Mouse (Mus musculus): ENCODE data around the gene Amt. TPM values are rescaled to one million over a fixed set of nuclear protein-coding genes. Genes with fewer than 3 reads are reported as not detected.
"Not testable (repeated sequence)": the region's sequence is repeated elsewhere in the genome, so short reads cannot be mapped to it uniquely, and the experiment has no call there.

Amt gene
- total RNA-seq, 2 experiments from 2014 or later = 0.82 to 2.4 TPM

DNA sequence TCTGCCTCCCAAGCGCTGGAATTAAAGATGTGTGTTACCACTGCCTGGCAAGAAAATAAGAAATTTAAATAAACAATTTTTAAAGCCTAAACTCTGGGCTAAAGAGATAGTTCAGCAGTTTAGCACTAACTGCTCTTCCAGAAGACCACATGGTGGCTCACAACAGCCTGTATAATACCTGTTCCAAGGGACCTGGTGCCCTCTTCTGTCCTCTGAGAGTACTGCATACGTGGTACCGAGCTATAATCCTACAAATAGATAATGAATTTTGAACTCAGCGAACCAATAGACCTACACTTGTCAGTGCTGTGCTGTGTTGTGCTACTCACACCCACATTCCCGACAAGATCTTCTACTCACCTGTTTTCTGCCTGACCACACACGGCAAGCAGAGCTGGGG is 12.2 kb upstream of the Amt start:
- DNase-seq = peak; percentile 77

DNA sequence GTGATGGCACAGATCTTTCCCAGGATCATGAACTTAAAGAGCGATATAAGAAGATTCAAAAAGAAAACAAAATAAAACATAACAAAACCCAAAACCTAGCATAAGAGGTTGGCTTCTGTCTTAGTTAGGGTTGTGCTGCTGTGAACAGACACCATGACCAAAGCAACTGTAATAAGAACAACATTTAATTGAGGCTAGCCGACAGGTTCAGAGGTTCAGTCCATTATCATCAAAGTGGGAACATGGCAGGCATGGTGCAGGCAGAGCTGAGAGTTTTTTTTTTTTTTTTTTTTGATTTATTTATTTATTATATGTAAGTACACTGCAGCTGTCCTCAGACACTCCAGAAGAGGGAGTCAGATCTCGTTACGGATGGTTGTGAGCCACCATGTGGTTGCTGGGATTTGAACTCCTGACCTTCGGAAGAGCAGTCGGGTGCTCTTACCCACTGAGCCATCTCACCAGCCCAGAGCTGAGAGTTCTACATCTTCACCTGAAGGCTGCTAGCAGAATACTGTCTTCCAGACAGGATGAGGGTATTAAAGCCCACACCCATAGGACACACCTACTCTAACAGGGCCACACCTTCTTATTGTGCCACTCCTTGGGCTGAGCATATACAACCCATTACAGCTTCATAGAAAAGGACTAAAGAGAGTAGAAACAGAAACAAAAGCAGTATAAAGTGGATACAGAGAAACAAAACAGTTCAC is 9.0 kb upstream of the Amt start:
- DNase-seq = not testable (repeated sequence)

- DNase-seq = no peak
These were observed 7.3 kb upstream of the Amt start for GRCm38 (mm10) chr9:108289347-108289746.

DNA sequence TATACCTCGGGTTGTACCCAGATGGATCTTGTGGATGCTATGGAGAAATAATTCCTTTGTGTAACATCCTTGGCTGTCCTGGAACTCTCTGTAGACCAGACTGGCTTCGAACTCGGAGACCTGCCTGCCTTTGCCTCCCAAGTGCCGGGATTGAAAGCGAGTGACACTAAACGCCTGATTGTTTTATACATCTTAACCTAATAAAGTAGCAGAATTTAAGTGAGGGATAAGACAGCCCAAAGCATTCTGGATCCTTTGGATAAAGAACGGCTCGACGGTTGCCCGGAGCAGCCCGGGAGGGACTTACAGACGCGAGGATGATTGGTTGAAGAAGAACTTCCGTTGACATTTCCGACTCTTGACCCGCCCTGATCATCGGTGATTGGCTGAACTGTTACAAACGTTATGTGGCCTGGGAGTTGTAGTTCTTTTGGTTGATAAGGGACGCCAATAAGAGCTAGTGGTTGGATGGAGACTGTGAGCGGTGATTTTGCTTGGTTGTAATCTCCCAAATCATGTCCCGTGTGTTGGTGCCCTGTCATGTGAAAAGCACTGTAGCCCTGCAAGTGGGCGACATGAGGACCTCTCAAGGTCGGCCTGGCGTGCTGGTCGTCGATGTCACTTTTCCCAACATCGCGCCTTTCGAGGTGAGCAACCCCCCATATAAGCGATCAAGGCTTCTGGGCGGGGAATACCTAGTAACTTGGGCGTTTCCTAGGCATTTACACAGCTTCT is 6.5 kb upstream of the Amt start, which contains the start of gene Nicn1:
Nicn1 (plus strand) TSS at position 414 of the 735 bp plus-strand sequence.
- DNase-seq = peak; percentile 74

GRCm38 (mm10) chr9:108290773-108291172 is 5.9 kb upstream of the Amt start:
- no peak for DNase-seq

- DNase-seq = no peak
These were observed 5.2 kb downstream of the Amt start for GRCm38 (mm10) chr9:108301853-108302252.

- DNase-seq = no peak
These were observed 8.1 kb downstream of the Amt start for GRCm38 (mm10) chr9:108304716-108305115.

GRCm38 (mm10) chr9:108305170-108305569 is 8.5 kb downstream of the Amt start:
- DNase-seq = no peak

DNA sequence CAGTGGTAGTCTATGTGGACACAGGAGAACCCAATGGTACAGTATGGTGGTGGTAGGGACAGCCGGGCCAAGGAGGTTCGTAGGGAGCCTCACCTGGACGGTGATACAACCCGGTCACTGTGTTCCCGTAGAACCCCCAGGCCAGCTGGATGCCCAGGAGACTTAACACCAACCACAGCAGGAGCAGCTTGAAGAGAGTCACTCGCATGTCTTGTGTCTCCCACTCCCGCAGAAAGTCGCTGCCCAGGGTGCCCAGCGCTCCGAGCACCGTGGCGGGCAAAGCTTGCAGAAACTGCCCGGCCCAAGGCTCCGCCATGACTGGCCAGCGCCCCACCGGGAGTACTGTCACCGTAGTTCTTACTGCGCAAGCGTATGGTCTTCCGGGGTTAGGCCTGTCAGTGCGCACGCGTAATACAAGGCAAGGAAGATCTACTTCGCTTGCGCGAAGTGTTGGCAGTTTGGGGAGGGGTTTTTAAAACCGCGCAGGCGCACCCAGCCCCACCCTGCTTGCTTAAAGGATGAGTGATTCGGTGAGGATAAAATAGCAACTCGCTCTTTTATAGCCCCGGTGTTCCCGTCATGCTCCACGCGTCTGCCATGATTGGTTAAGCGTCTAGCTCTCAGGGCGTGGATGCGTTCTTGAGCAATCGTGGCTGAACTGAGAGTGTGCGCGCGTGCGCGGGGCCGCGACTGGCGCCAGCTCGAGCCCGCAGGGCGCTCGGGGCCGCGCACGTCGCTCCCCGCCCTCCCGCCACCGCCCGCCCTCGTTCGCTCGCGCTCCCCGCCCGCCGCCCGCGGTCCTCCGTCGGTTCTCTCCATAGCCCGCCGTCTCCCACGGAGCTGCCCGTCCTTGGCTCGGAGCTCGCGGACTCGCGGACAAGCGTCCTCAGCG is 9.2 kb downstream of the Amt start, which contains the start of the genes Rhoa and Tcta:
Rhoa (plus strand) TSS at position 501 of the 892 bp plus-strand sequence.
Tcta (minus strand) TSS at position 532 of the 892 bp plus-strand sequence.
- DNase-seq = peak; percentile 95

DNA sequence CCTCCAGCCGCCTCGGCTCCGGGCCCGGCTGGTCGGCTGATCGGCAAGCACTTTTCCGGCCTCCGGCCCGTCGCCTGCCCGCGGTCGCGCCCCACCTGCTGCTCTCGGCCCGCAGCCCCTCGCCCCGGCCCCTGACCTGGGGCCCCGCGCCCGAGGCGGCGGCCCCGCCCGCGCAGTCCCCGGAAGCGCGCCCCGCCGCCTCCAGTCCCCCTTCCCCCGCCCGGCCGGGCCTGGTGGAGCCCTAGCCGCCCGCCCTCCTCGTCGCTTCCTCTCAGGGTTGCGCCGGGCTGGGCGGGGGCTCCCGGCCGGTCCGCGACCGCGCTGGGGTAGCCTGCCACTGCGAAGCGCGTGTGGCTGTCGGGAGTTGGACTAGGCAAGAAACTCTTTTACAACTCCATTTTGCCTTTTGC is 9.9 kb downstream of the Amt start:
- peak; percentile 87 for DNase-seq

GRCm38 (mm10) chr9:108307021-108307807 is 10.6 kb downstream of the Amt start:
- no peak for DNase-seq

DNA sequence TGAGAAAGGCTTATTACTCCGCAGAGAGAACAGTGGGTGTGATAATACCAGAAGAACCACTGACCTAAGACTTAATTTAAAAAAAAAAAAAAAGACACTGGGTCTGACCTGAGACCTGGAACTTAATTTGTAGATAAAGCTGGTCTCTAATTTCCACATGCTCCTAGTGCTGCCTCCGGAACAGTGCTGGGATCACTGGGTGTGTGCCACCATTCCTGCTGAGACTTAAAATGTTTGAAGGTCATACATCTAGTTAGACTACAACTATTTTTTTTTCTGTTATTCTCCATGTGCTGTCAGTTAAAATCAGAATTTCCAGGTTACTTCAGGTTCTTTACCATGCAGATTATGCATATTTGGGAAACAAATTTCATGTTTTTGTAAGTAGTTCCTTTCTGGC is 11.5 kb downstream of the Amt start:
- DNase-seq = no peak

- no peak for DNase-seq
These were observed 20.9 kb downstream of the Amt start for GRCm38 (mm10) chr9:108317572-108317971.

DNA sequence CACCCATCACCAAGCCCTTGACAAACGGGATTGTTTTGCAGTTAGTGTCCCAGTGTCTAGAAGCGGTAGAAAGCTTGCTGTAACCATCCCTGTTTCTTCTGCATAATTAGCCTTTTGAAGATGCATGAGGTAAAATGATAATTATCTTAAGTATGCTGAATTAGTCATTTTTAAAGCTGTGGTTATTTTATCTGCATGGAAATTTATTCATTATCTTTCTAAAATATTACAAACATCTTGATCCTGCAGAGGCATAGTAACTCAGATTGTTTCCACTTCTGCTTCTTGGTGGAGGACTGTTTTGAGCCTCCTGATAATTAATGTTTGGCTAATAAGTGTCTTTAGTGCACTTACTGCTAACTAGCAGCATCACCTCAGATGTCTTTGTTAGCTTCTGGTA is 21.8 kb downstream of the Amt start:
- DNase-seq = no peak

GRCm38 (mm10) chr9:108322054-108322453 is 25.4 kb downstream of the Amt start:
- DNase-seq = not testable (repeated sequence)

DNA sequence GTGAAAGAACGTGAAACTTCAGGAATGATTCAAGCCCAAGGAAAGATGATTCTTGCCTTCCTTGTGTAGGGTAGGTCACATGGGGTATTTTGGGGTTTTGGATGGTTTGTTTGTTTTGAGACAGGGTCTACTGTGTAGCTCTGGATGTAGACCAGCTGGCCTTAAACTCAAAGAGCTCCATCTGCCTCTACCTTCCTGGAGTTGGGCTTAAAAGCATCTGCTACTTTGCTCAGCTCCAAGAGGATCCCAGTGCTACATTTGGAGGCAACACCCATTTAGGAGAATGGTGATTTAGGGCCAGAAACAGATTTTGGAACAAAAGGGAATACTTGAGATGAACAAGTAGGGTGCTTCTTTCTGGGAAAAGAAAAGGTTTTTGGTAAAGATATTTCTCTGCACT is 28.1 kb downstream of the Amt start:
- no peak for DNase-seq

- DNase-seq = no peak
These were observed 29.2 kb downstream of the Amt start for GRCm38 (mm10) chr9:108325811-108326210.

GRCm38 (mm10) chr9:108337848-108338550 is 41.3 kb downstream of the Amt start:
- no peak for DNase-seq

- no peak for DNase-seq
These were observed 41.9 kb downstream of the Amt start for GRCm38 (mm10) chr9:108338551-108338885.

GRCm38 (mm10) chr9:108338886-108339781 is 42.5 kb downstream of the Amt start, which contains the start of gene Gpx1:
Gpx1 (plus strand) TSS chr9:108338903.
- peak; percentile 84 for DNase-seq

Data from gastrocnemius, postnatal 10 days (tissue).